Mouse (Mus musculus): ENCODE data around the gene Grip1. TPM values are rescaled to one million over a fixed set of nuclear protein-coding genes. Genes with fewer than 3 reads are reported as not detected.
A peak's percentile ranks its signal among the peaks of the same experiment; 100 is the strongest.

Grip1 gene
- total RNA-seq (2021) = 10 to 100 TPM; 20.3 to 22.2 TPM
- long read RNA-seq, experiment 1, full-length matches to known transcripts = 6 of 12 reads
- long read RNA-seq, experiment 1, partial matches to known transcripts = 4 of 12 reads
- long read RNA-seq, experiment 1, other reads (novel, unspliced or antisense) = 2 of 12 reads
- long read RNA-seq, experiment 2, partial matches to known transcripts = 1 of 4 reads
- long read RNA-seq, experiment 2, other reads (novel, unspliced or antisense) = 2 of 4 reads

DNA sequence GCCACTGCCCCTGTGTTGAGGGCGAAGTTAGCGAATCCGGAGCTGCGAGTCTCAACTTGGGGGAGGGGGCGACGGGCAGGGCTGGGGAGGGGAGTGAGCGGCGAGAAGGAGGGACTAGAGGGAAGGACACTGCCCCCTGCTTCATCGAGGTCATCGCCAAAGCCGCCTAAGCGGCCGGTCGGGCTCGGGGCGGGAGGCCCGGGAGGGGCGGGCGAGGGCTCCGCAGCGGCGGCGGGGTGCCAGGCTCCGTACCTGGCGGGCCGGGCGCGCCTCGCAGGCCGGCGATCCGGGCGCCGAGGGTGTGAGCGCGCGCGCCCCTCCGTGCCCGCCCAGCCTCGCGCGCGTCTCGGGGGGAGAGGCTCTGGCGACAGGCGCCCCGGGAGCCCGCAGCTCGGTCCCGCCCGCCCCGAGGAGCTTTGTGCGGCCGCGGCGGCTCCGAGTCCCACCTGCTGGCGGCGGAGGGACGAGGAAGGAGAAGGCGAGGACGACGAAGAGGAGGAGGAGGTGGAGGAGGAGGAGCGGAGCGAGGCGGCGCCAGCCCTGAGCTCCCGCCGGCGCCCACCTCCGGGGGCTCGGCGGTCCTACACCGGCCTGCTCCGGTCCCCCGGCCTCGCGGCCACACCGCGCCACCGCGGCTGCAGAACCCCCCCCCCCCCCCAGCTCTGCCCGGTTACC, at the start of gene Grip1:
Grip1 (plus strand) TSS at position 400 of the 675 bp plus-strand sequence.
- TF ChIP-seq CTCF (IDR thresholded peaks at IDR 0.05) = no peak; the same call in 1 of the 2 replicates
- intact Hi-C loops (cut with DNase I) = loop anchor here (5.0 kb wide), 1 partner anchor 211 kb away; the partner anchor contains the start of gene Cand1
- Histone ChIP-seq H3K4me3 (peak within 1 kb of the TSS; percentile 65), H3K27ac (peak within 1 kb of the TSS; percentile 55)
- DNase-seq (ENCODE audit: extremely low spot score in 1 of 2, low spot score in 2 of 2) = peak; percentile 51 to 64

DNA sequence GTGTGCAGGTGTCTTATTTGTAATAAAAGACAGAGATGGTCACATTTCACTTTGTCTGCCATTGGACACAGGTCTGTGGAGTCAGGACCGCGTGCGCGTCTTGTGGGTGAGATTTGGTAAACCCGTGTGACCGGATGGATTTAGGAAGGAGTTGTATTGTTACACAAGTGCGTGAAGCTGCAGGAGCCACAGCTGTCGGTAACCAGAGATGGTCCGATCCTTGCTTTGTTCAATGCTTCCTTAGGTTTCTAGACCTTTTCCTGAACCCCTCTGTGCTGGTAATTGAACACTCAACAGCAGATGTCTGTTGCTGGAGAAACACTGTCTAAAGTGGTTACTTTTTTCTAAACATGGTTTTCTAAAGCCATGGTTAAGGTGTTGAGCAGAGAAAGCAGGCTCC, 48.5 kb upstream of the Grip1 start:
- no peak for DNase-seq (ENCODE audit: extremely low spot score in 1 of 2, low spot score in 2 of 2)
- H3K4me3 ChIP-seq = no peak overlapping the region
- intact Hi-C loops (cut with DNase I) = no loop called here
- no peak overlapping the region for H3K27ac ChIP-seq
- TF ChIP-seq CTCF (IDR thresholded peaks at IDR 0.05) = no peak

DNA sequence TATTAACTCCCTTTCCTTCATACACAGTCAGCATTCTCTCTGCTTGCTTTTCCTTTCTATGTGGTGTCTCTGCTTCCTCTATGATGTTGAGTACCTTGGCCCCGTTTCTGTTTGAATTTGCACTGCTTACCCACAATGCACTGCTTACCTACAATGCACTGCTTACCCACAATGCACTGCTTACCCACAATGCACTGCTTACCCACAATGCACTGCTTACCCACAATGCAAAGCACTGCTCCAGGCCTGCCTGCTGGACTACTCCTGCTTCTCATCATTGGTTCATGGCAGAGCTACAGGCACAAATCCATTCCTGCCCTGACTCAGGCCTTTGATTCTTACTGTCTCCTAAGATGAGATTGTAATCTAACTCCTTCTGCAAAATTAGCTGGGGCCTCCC, 48.0 kb upstream of the Grip1 start:
- intact Hi-C loops (cut with DNase I) = no loop called here
- DNase-seq (ENCODE audit: extremely low spot score in 1 of 2, low spot score in 2 of 2) = no peak
- no peak overlapping the region for H3K27ac ChIP-seq
- H3K4me3 ChIP-seq = no peak overlapping the region
- TF ChIP-seq CTCF (IDR thresholded peaks at IDR 0.05) = no peak

DNA sequence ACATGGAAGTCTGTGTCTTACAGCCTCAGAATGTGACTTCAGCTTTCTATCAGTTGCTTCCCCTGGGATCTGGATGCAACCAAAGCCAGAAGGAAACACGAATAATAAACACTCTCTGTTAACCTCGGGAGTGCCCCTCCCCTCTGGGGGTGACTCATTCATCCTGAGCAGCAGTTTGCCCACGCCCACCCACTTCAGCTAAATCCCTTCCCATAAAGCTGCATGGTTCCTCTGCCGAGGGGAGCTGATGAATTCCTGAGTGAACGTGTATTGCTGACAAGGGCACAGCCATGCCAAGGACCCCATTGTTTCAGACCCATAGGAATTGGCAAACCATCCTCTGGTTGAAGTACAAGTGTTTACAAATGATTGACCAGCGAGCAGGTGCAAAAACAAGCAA, 45.3 kb upstream of the Grip1 start:
- DNase-seq (ENCODE audit: extremely low spot score in 1 of 2, low spot score in 2 of 2) = peak; percentile 23 to 39
- Histone ChIP-seq H3K27ac (no peak overlapping the region), H3K4me3 (no peak overlapping the region)
- TF ChIP-seq CTCF (IDR thresholded peaks at IDR 0.05) = no peak
- intact Hi-C loops (cut with DNase I) = no loop called here

DNA sequence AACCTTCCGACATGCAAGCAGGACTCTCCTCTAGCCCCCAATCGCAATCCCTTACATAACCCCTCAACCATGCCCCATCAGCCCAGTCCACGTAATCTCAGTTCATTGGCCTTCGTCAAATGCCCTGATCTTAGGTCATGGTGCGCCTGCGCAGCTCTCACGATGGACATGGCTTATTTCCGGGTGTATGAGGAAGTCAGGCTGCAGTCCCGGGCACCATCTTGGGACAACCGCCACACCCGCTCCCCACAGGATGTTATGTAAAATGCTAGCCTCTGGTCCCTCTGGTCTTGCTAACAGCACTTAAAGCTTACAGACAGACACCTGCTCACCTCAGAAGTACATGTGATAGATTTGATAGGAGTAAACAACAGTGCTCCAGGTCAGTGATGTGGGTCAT, 40.4 kb upstream of the Grip1 start:
- Histone ChIP-seq H3K27ac (no peak overlapping the region), H3K4me3 (no peak overlapping the region)
- TF ChIP-seq CTCF (IDR thresholded peaks at IDR 0.05) = no peak
- intact Hi-C loops (cut with DNase I) = no loop called here
- DNase-seq (ENCODE audit: extremely low spot score in 1 of 2, low spot score in 2 of 2) = no peak

DNA sequence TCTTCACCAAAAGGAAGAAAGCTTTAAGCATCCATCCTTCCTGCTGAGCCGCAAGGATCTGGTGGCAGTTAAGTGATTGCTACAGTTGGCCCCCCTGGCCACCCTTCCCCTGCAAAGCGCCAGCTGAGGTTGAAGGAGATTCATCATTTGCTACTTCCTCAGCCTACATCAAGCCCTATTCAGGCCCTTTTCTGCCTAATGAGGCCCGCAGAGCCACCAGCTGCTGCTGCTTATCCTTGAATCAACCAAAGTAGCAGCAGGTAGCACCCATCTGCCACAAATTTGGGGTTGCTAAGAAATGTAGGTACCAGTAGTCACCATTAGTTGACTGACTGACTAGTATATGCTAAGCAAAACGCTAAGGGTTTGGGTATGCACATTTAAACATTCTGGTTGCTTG, 38.5 kb upstream of the Grip1 start:
- no peak for TF ChIP-seq CTCF (IDR thresholded peaks at IDR 0.05)
- H3K27ac ChIP-seq = no peak overlapping the region
- DNase-seq (ENCODE audit: extremely low spot score in 1 of 2, low spot score in 2 of 2) = no peak
- H3K4me3 ChIP-seq = no peak overlapping the region
- intact Hi-C loops (cut with DNase I) = no loop called here

DNA sequence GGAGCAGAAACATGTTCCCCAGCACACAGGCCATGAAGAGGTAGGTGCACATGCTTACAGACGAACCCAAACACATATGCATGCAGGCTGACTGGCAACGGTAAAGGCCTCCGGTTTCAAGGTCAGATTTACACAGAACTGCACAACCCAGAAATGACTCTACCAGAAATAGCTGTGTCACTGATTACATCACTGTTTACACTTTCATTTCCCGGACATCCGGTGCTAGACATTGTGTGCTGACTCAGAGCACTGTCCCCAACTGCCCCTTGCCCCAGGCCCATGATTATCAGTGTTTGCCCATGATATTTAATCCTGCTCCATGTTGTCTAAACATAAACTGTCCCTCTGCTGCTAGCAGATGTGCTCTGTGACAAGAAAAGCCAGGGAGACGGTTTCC, 32.2 kb upstream of the Grip1 start:
- H3K4me3 ChIP-seq = no peak overlapping the region
- no peak for DNase-seq (ENCODE audit: extremely low spot score in 1 of 2, low spot score in 2 of 2)
- TF ChIP-seq CTCF (IDR thresholded peaks at IDR 0.05) = no peak
- intact Hi-C loops (cut with DNase I) = no loop called here
- H3K27ac ChIP-seq = no peak overlapping the region

DNA sequence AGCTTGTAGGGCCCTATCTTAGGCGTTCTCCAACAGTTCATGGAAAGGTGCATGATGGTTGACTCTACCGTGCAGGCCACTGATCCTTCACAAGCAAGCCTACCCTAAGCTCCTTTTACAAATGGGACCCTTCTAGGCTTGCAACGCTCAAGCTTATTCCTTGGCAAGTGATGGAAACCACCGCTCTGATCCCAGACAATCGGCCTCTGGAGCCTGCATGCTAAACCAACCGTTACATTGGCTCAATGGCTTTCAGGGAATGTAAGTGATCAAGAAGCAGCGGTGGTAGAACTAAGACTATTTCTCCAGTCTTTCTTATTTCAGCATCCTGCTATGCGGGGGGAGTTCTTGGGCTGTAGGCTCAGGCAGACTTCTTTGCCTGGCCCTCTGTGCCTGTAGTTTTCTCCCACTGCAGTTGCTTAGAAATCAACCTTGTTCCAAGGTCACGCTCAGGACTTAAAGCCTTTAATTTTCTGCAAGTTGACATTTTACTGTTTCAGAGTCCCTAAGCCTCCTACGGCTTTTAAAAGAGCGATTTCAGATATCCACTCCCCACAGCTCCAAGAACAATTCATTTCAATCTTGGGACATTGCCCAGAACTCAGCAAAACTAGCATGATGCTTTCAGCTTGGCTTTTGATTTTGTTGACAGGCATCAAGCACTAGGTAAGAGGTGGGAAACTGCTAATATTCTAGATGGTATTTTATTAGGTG, 29.7 kb upstream of the Grip1 start:
- Histone ChIP-seq H3K27ac (no peak overlapping the region), H3K4me3 (no peak overlapping the region)
- no peak for TF ChIP-seq CTCF (IDR thresholded peaks at IDR 0.05)
- intact Hi-C loops (cut with DNase I) = no loop called here
- no peak for DNase-seq (ENCODE audit: extremely low spot score in 1 of 2, low spot score in 2 of 2)

DNA sequence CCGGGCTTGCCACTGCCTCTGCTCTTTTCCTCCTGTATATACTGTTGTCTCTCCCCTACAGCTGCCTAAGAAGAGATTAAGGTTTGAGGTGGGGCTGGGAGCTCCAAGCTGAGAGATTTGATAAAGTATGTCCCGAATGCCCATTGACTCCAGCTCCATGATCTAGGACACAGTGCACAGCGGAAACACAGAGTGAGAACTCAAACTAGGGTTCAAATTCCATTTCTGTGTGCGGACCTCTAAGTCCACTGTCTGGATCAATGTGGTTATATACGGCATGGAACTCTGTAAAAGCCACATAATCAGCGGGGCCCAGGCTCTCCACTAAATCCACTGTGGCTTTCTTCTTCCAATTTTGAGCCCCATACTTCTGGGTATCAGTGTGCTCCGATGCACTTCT, 26.0 kb upstream of the Grip1 start:
- Histone ChIP-seq H3K27ac (no peak overlapping the region), H3K4me3 (no peak overlapping the region)
- DNase-seq (ENCODE audit: extremely low spot score in 1 of 2, low spot score in 2 of 2) = no peak
- intact Hi-C loops (cut with DNase I) = no loop called here
- no peak for TF ChIP-seq CTCF (IDR thresholded peaks at IDR 0.05)

DNA sequence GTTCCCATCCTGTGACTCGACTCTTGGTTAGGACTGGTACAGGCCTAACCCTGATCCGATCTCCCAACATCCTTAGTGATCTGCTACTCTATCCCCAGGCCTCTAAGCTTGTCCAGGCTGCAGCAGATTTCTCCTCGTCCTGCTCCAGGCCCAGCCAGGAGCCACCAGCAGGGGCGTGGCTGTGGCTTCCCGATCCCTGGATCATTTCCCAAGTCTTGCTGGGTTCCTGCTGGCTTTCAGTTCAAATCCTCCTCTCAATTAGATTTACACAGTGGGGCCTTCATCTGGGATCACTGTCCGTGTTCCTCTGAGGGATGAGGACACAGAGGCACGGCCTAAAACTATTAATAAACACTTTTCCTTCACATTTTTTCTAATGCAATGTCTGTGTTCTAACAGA, 25.5 kb upstream of the Grip1 start:
- no peak overlapping the region for H3K4me3 ChIP-seq
- no peak for DNase-seq (ENCODE audit: extremely low spot score in 1 of 2, low spot score in 2 of 2)
- no peak for TF ChIP-seq CTCF (IDR thresholded peaks at IDR 0.05)
- H3K27ac ChIP-seq = no peak overlapping the region
- intact Hi-C loops (cut with DNase I) = no loop called here

DNA sequence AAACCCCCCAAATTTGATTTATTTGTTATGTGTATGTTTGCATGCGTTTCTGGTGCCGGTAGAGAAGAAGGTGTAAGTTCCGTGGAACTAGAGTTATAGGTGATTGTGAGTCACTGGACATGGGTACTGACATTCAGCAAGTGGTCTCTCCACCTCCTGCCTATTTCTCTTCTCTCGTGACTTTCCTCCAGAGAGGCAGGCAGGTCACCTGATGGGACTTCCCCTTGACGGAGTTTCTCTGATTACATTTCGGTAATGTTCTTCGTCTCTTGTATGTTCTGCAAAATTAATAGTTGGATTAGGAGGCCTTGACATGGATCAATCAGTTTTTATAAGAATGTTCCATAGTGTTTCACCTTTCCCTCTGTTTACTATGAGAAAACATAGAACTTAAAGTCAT, 23.4 kb upstream of the Grip1 start:
- H3K27ac ChIP-seq = no peak overlapping the region
- no peak for DNase-seq (ENCODE audit: extremely low spot score in 1 of 2, low spot score in 2 of 2)
- intact Hi-C loops (cut with DNase I) = no loop called here
- no peak overlapping the region for H3K4me3 ChIP-seq
- no peak for TF ChIP-seq CTCF (IDR thresholded peaks at IDR 0.05)

DNA sequence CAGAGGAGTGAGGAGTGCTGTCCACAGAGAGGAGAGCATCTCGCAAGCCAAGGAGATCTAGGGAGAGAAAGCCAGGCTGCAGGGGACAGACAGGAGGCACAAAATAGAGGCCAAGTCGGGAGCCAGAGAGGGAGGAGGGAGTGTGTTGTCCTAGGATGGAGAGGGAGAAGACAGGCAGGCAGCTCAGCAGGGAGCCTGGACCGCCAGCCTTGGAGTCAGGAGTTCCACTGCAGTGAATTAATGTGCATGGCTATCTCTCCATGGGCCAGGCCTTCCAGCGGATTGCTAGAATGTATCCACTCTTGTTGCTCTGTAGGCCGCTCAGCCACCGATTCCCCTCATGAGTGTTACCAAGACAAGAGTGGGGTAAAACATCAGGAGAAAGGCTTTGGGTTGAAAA, 21.8 kb upstream of the Grip1 start:
- intact Hi-C loops (cut with DNase I) = no loop called here
- TF ChIP-seq CTCF (IDR thresholded peaks at IDR 0.05) = no peak
- no peak overlapping the region for H3K4me3 ChIP-seq
- no peak for DNase-seq (ENCODE audit: extremely low spot score in 1 of 2, low spot score in 2 of 2)
- no peak overlapping the region for H3K27ac ChIP-seq

Data from left cerebral cortex, adult 2 months (tissue).